Mouse (Mus musculus) myocyte (in vitro differentiated cells): ENCODE measurements around the gene Rbbp9. TPM values are rescaled to one million over a fixed set of nuclear protein-coding genes. Genes with fewer than 3 reads are reported as not detected.
A peak's percentile ranks its signal among the peaks of the same experiment; 100 is the strongest.

Experiments
- H3K27me3 ChIP-seq: one replicate; pipeline ENCODE4 v1.6.1; 2011; ENCODE audit not compliant: control insufficient read depth, insufficient read depth, insufficient read length
- H3K36me3 ChIP-seq: one replicate; pipeline ENCODE4 v1.6.1; 2011; ENCODE audit not compliant: control insufficient read depth, insufficient read depth
- H3K4me2 ChIP-seq: one replicate; pipeline ENCODE4 v1.6.1; 2011; ENCODE audit warnings: low read depth, control low read depth
- H3K4me3 ChIP-seq: one replicate; pipeline ENCODE4 v1.5.1; 2011; ENCODE audit warnings: mild to moderate bottlenecking, control low read depth, moderate library complexity
- H3K79me2 ChIP-seq: one replicate; pipeline ENCODE4 v1.6.1; 2011; ENCODE audit not compliant: control insufficient read depth, insufficient read depth
- H3ac ChIP-seq: one replicate; pipeline ENCODE4 v1.6.1; 2011; ENCODE audit not compliant: control insufficient read depth, insufficient read length
- CEBPB ChIP-seq: IDR thresholded peaks from 2 replicates; pipeline ENCODE4 v1.6.1; 2011; ENCODE audit warnings: mild to moderate bottlenecking, moderate library complexity; ENCODE audit not compliant: poor library complexity, insufficient read depth, severe bottlenecking
- E2F4 ChIP-seq: IDR thresholded peaks from one replicate; pipeline ENCODE4 v1.6.1; 2011; ENCODE audit warnings: mild to moderate bottlenecking, control low read depth, moderate library complexity; ENCODE audit not compliant: insufficient read depth
- MAX ChIP-seq: IDR thresholded peaks from one replicate; pipeline ENCODE4 v1.6.1; 2011; ENCODE audit warnings: low read depth, mild to moderate bottlenecking, control low read depth
- MYOD1 ChIP-seq, 3 experiments: IDR thresholded peaks; one replicate each; pipeline ENCODE4 v1.6.1; 2011; ENCODE audit warnings: control low read depth in 2 of 3, low read depth in 2 of 3, mild to moderate bottlenecking in 2 of 3, moderate library complexity in 1 of 3; ENCODE audit not compliant: insufficient read length in 2 of 3, control insufficient read depth in 1 of 3
- MYOG ChIP-seq, 3 experiments: IDR thresholded peaks; one replicate each; pipeline ENCODE4 v1.6.1; 2011; ENCODE audit warnings: control low read depth in 2 of 3, low read depth in 2 of 3, mild to moderate bottlenecking in 2 of 3; ENCODE audit not compliant: insufficient read length in 2 of 3, control insufficient read depth in 1 of 3, insufficient read depth in 1 of 3
- POLR2A ChIP-seq: IDR thresholded peaks from one replicate; pipeline ENCODE4 v1.6.1; 2011; ENCODE audit warnings: low read depth, mild to moderate bottlenecking, control low read depth, moderate library complexity; ENCODE audit not compliant: insufficient read length
- POLR2AphosphoS2 ChIP-seq: IDR thresholded peaks from one replicate; pipeline ENCODE4 v1.6.1; 2011; ENCODE audit warnings: low read depth, control low read depth; ENCODE audit not compliant: insufficient read length
- REST ChIP-seq: IDR thresholded peaks from one replicate; pipeline ENCODE4 v1.6.1; 2011; ENCODE audit warnings: mild to moderate bottlenecking, control low read depth, moderate library complexity; ENCODE audit not compliant: insufficient read depth, insufficient read length
- SRF ChIP-seq: IDR thresholded peaks from one replicate; pipeline ENCODE4 v1.6.1; 2011; ENCODE audit warnings: low read depth; ENCODE audit not compliant: control insufficient read depth, insufficient read length
- TCF12 ChIP-seq: IDR thresholded peaks from one replicate; pipeline ENCODE4 v1.6.1; 2011; ENCODE audit warnings: mild to moderate bottlenecking, control low read depth; ENCODE audit not compliant: poor library complexity, insufficient read depth, severe bottlenecking
- TCF3 ChIP-seq: IDR thresholded peaks from one replicate; pipeline ENCODE4 v1.6.1; 2011; ENCODE audit warnings: low read depth, control low read depth; ENCODE audit not compliant: insufficient read length
- USF1 ChIP-seq: IDR thresholded peaks from one replicate; pipeline ENCODE4 v1.6.1; 2011; ENCODE audit warnings: low read depth, mild to moderate bottlenecking, control low read depth, moderate library complexity
- polyA plus RNA-seq: library from polyadenylated mRNA; unstranded; fragments of >200 nt; fragmentation: generic; extraction: Trizol; gene quantifications from one replicate; pipeline ENCODE4 v1.2.1, GENCODE M21; 2012; ENCODE audit warnings: missing spikeins

The Rbbp9 gene
- polyA plus RNA-seq, 1 experiment: 5.3 TPM

- TF ChIP-seq REST (no peak), MYOD1 (IDR thresholded peaks at IDR 0.05; ENCODE audit: control insufficient read depth in 1 of 3, insufficient read length in 2 of 3, low read depth in 2 of 3) (no peak), TCF12 (no peak), TCF3 (no peak), E2F4 (no peak), CEBPB (no peak), USF1 (no peak), MAX (no peak), POLR2A (no peak), SRF (no peak), MYOG (IDR thresholded peaks at IDR 0.05; ENCODE audit: control insufficient read depth in 1 of 3, insufficient read depth in 1 of 3, insufficient read length in 2 of 3, low read depth in 2 of 3) (no peak), POLR2AphosphoS2 (no peak)
These were observed 38.1 kb upstream of the Rbbp9 start for GRCm38 (mm10) chr2:144588723-144589122.

GRCm38 (mm10) chr2:144555820-144556552 lies 5.3 kb upstream of the Rbbp9 start, which contains the start of gene Sec23b:
Sec23b (plus strand) TSS chr2:144556229.
- TF ChIP-seq REST (no peak), POLR2AphosphoS2 (peak; percentile 92), MAX (no peak), USF1 (no peak), E2F4 (no peak), MYOD1 (IDR thresholded peaks at IDR 0.05; ENCODE audit: control insufficient read depth in 1 of 3, insufficient read length in 2 of 3, low read depth in 2 of 3) (no peak), MYOG (IDR thresholded peaks at IDR 0.05; ENCODE audit: control insufficient read depth in 1 of 3, insufficient read depth in 1 of 3, insufficient read length in 2 of 3, low read depth in 2 of 3) (peak in 2 of 3 experiments; percentile 7 to 38), CEBPB (no peak), TCF3 (no peak), TCF12 (no peak), SRF (no peak), POLR2A (peak; percentile 87)
- Histone ChIP-seq H3ac (peak within 1 kb of the TSS; percentile 19), H3K4me2 (peak within 1 kb of the TSS; percentile 95), H3K4me3 (peak within 1 kb of the TSS; percentile 62), H3K79me2 (peaks cover 24% of the 10 kb centered on the region), H3K36me3 (peaks cover 10% of the 10 kb centered on the region), H3K27me3 (no peaks in the 10 kb centered on the region)

More at GRCm38 (mm10) chr2:144588723-144589122, 38.1 kb upstream of the Rbbp9 start:
- Histone ChIP-seq H3ac (no peak overlapping the region), H3K4me3 (no peak overlapping the region), H3K36me3 (peaks cover 17% of the 10 kb centered on the region), H3K79me2 (no peaks in the 10 kb centered on the region), H3K4me2 (no peak overlapping the region), H3K27me3 (no peaks in the 10 kb centered on the region)

- Histone ChIP-seq H3K27me3 (no peaks in the 10 kb centered on the region), H3K79me2 (peaks cover 24% of the 10 kb centered on the region), H3K4me3 (peak overlapping the region; percentile 62), H3ac (peak overlapping the region; percentile 19), H3K36me3 (peaks cover 5% of the 10 kb centered on the region), H3K4me2 (peak overlapping the region; percentile 95)
- TF ChIP-seq TCF3 (no peak), MYOG (IDR thresholded peaks at IDR 0.05; ENCODE audit: control insufficient read depth in 1 of 3, insufficient read depth in 1 of 3, insufficient read length in 2 of 3, low read depth in 2 of 3) (no peak), E2F4 (no peak), SRF (no peak), POLR2AphosphoS2 (no peak)
These were observed 4.7 kb upstream of the Rbbp9 start for GRCm38 (mm10) chr2:144555286-144555819.

GRCm38 (mm10) chr2:144553905-144554304 lies 3.2 kb upstream of the Rbbp9 start:
- H3ac ChIP-seq: no peak overlapping the region
- TF ChIP-seq POLR2AphosphoS2 (no peak), E2F4 (no peak), CEBPB (no peak), USF1 (no peak), TCF3 (no peak), MYOG (IDR thresholded peaks at IDR 0.05; ENCODE audit: control insufficient read depth in 1 of 3, insufficient read depth in 1 of 3, insufficient read length in 2 of 3, low read depth in 2 of 3) (no peak), MYOD1 (IDR thresholded peaks at IDR 0.05; ENCODE audit: control insufficient read depth in 1 of 3, insufficient read length in 2 of 3, low read depth in 2 of 3) (no peak), TCF12 (no peak), POLR2A (no peak), REST (no peak), MAX (no peak), SRF (no peak)
- no peaks in the 10 kb centered on the region for H3K27me3 ChIP-seq
- H3K79me2 ChIP-seq: peaks cover 24% of the 10 kb centered on the region
- no peak overlapping the region for H3K4me3 ChIP-seq
- no peak overlapping the region for H3K4me2 ChIP-seq
- H3K36me3 ChIP-seq: no peaks in the 10 kb centered on the region

- Histone ChIP-seq H3K4me3 (no peak overlapping the region), H3K36me3 (peaks cover 17% of the 10 kb centered on the region), H3K27me3 (no peaks in the 10 kb centered on the region), H3K79me2 (no peaks in the 10 kb centered on the region), H3K4me2 (no peak overlapping the region), H3ac (no peak overlapping the region)
- TF ChIP-seq USF1 (no peak), POLR2A (no peak), POLR2AphosphoS2 (no peak), CEBPB (no peak), MYOG (IDR thresholded peaks at IDR 0.05; ENCODE audit: control insufficient read depth in 1 of 3, insufficient read depth in 1 of 3, insufficient read length in 2 of 3, low read depth in 2 of 3) (no peak), REST (no peak), MYOD1 (IDR thresholded peaks at IDR 0.05; ENCODE audit: control insufficient read depth in 1 of 3, insufficient read length in 2 of 3, low read depth in 2 of 3) (no peak), SRF (no peak), TCF12 (no peak)
These were observed 3.1 kb downstream of the Rbbp9 start for GRCm38 (mm10) chr2:144547559-144547958.
